Mouse (Mus musculus): ENCODE results near the gene Ndufb6. TPM values are rescaled to one million over a fixed set of nuclear protein-coding genes. Genes with fewer than 3 reads are reported as not detected.

The Ndufb6 gene
- total and polyA plus RNA-seq, 3 experiments: 159 to 253 (median 205) TPM

GRCm38 (mm10) chr4:40313026-40313425, 33.8 kb upstream of the Ndufb6 start:
- H3K27ac ChIP-seq (ENCODE audit: insufficient read depth, low read depth): no peak overlapping the region
- H3K4me1 ChIP-seq (ENCODE audit: control insufficient read depth in 1 of 2, insufficient read depth in 2 of 2): peaks cover 0 to 5% of the 10 kb centered on the region in 2 experiments; a peak in 2 of 4 replicates
- in situ Hi-C loops (cut with MboI; ENCODE audit: low pct_ligation_motif_present, low pct_unique_long_range_greater_than_20kb, low sequenced_read_pairs) (no loop called here), dilution Hi-C loops (cut with MboI; ENCODE audit: extremely low pct_ligation_motif_present, extremely low pct_unique_long_range_greater_than_20kb, low sequenced_read_pairs) (no loop called here)
- H3K4me2 ChIP-seq (ENCODE audit: insufficient read depth, low read depth, poor library complexity, severe bottlenecking): no peak overlapping the region
- peak; percentile 35 for DNase-seq (ENCODE audit: extremely low read depth)
- TF ChIP-seq MAX (IDR thresholded peaks at IDR 0.05; ENCODE audit: low read length) (no peak), KAT2A (IDR thresholded peaks at IDR 0.05; ENCODE audit: insufficient replicate concordance, low read length) (no peak), CHD2 (IDR thresholded peaks at IDR 0.05; ENCODE audit: low read length) (no peak), ZC3H11A (IDR thresholded peaks at IDR 0.05; ENCODE audit: low read depth, low read length) (no peak), SMC3 (IDR thresholded peaks at IDR 0.05; ENCODE audit: low read depth, low read length) (no peak), POLR2AphosphoS2 (IDR thresholded peaks at IDR 0.05; ENCODE audit: low read depth, low read length) (no peak), ZMIZ1 (IDR thresholded peaks at IDR 0.05; ENCODE audit: low read depth, low read length) (no peak), ZNF384 (IDR thresholded peaks at IDR 0.05; ENCODE audit: low read depth, low read length) (no peak), USF1 (IDR thresholded peaks at IDR 0.05; ENCODE audit: low read depth, low read length) (peak; percentile 35), EP300 (IDR thresholded peaks at IDR 0.05; ENCODE audit: low read length) (no peak), BHLHE40 (IDR thresholded peaks at IDR 0.05; ENCODE audit: low read depth, low read length) (peak; percentile 69), RAD21 (IDR thresholded peaks at IDR 0.05; ENCODE audit: low read depth, low read length) (no peak), CHD1 (IDR thresholded peaks at IDR 0.05; ENCODE audit: low read depth, low read length) (no peak), POLR2A (IDR thresholded peaks at IDR 0.05; ENCODE audit: low read depth, low read length) (no peak), IRF4 (IDR thresholded peaks at IDR 0.05; ENCODE audit: low read depth, low read length) (no peak), ELF1 (IDR thresholded peaks at IDR 0.05; ENCODE audit: low read depth, low read length) (peak; percentile 66; the same call in 1 of the 2 replicates), MAFK (IDR thresholded peaks at IDR 0.05; ENCODE audit: insufficient replicate concordance, low read length) (no peak), MEF2A (IDR thresholded peaks at IDR 0.05; ENCODE audit: borderline replicate concordance, low read depth, low read length) (no peak), MAZ (IDR thresholded peaks at IDR 0.05; ENCODE audit: low read depth, low read length) (no peak), UBTF (IDR thresholded peaks at IDR 0.05; ENCODE audit: low read depth, low read length) (no peak), ZKSCAN1 (IDR thresholded peaks at IDR 0.05; ENCODE audit: borderline replicate concordance, low read depth, low read length) (no peak), NELFE (IDR thresholded peaks at IDR 0.05; ENCODE audit: low read depth, low read length) (no peak), SIN3A (IDR thresholded peaks at IDR 0.05; ENCODE audit: low read length) (no peak), HCFC1 (IDR thresholded peaks at IDR 0.05; ENCODE audit: low read depth, low read length) (no peak), USF2 (conservative IDR thresholded peaks at IDR 0.05; ENCODE audit: low read depth, low read length) (peak; percentile 43; the same call in 1 of the 2 replicates), ETS1 (conservative IDR thresholded peaks at IDR 0.05; ENCODE audit: low read depth, low read length) (no peak)
- H3K27me3 ChIP-seq (replicated peaks): no peaks in the 10 kb centered on the region
- no peaks in the 10 kb centered on the region for H3K79me2 ChIP-seq (replicated peaks; ENCODE audit: control insufficient read depth, extremely low read depth, insufficient read depth, poor library complexity, severe bottlenecking)
- H3K9ac ChIP-seq (ENCODE audit: insufficient read depth, low read depth): no peak overlapping the region
- H3K9me3 ChIP-seq (replicated peaks; ENCODE audit: low read length): peaks cover 3% of the 10 kb centered on the region
- H3K36me3 ChIP-seq (replicated peaks in 1 of 2; ENCODE audit: control insufficient read depth in 1 of 2, insufficient read depth in 1 of 2, low read length in 1 of 2): no peaks in the 10 kb centered on the region
- H3K4me3 ChIP-seq (replicated peaks in 1 of 3; ENCODE audit: low read depth in 2 of 3, low read length in 2 of 3, poor library complexity in 1 of 3): no peak overlapping the region

Measured in CH12.LX (cell line).